Mouse (Mus musculus) MEL (cell line): Measurements from ENCODE around the gene Sost. TPM values are rescaled to one million over a fixed set of nuclear protein-coding genes. Genes with fewer than 3 reads are reported as not detected.

Experiments used
- DNase-seq: peaks from one replicate; pipeline ENCODE4 v3.0.0; 2011; ENCODE audit warnings: low read depth, low spot score
- H3K27ac ChIP-seq: 2 replicates; pipeline ENCODE4 v1.5.1; 2012; ENCODE audit warnings: low read depth, mild to moderate bottlenecking, control low read depth, low read length, moderate library complexity; ENCODE audit not compliant: control insufficient read depth
- H3K27me3 ChIP-seq, 2 experiments: fragments of 150-350 bp in 1 of 2; sonication (generic) in 1 of 2; 2 replicates each; pipeline ENCODE4 v1.6.1; 2012; ENCODE audit warnings: low read length in 2 of 2, mild to moderate bottlenecking in 2 of 2, improper control_type of control experiment in 1 of 2, moderate library complexity in 1 of 2; ENCODE audit not compliant: insufficient read depth in 2 of 2, control insufficient read depth in 1 of 2
- H3K36me3 ChIP-seq, 2 experiments: 2 replicates each; pipeline ENCODE4 v1.6.1; 2012 to 2014; ENCODE audit warnings: low read length in 2 of 2, improper control_type of control experiment in 1 of 2, inconsistent platforms in 1 of 2, mild to moderate bottlenecking in 1 of 2; ENCODE audit not compliant: insufficient read depth in 2 of 2, control insufficient read depth in 1 of 2
- H3K4me1 ChIP-seq, 2 experiments: fragments of 150-350 bp in 1 of 2; sonication (generic) in 1 of 2; 2 replicates each; pipeline ENCODE4 v1.6.1; 2012; ENCODE audit warnings: low read length in 2 of 2, improper control_type of control experiment in 1 of 2, mild to moderate bottlenecking in 1 of 2; ENCODE audit not compliant: insufficient read depth in 2 of 2, control insufficient read depth in 1 of 2
- H3K4me3 ChIP-seq, 2 experiments: fragments of 150-350 bp in 1 of 2; sonication (generic) in 1 of 2; 2 replicates each; pipeline ENCODE4 v1.5.1; 2012; ENCODE audit warnings: low read depth in 2 of 2, low read length in 2 of 2, mild to moderate bottlenecking in 2 of 2, moderate library complexity in 2 of 2, control low read depth in 1 of 2, improper control_type of control experiment in 1 of 2; ENCODE audit not compliant: control insufficient read depth in 1 of 2, insufficient read depth in 1 of 2
- H3K79me2 ChIP-seq: 2 replicates; pipeline ENCODE4 v1.6.1; 2012; ENCODE audit warnings: mild to moderate bottlenecking, low read length, moderate library complexity; ENCODE audit not compliant: control insufficient read depth, poor library complexity, insufficient read depth
- H3K9ac ChIP-seq: 2 replicates; pipeline ENCODE4 v1.6.1; 2012; ENCODE audit warnings: low read depth, mild to moderate bottlenecking, control low read depth, low read length, moderate library complexity; ENCODE audit not compliant: control insufficient read depth, poor library complexity, severe bottlenecking
- H3K9me3 ChIP-seq: fragments of 150-350 bp; sonication (generic); replicated peaks from 2 replicates; pipeline ENCODE4 v1.6.1; 2012; ENCODE audit warnings: mild to moderate bottlenecking, low read length, improper control_type of control experiment, moderate library complexity; ENCODE audit not compliant: insufficient read depth
- CHD2 ChIP-seq: IDR thresholded peaks from 2 replicates; pipeline ENCODE4 v1.6.1; 2011; ENCODE audit warnings: low read length, improper control_type of control experiment
- CTCF ChIP-seq, 3 experiments: IDR thresholded peaks in 2 of 3; conservative IDR thresholded peaks in 1 of 3; 2 replicates each; pipeline ENCODE4 v1.5.1; 2011 to 2012; ENCODE audit warnings: low read length in 3 of 3, low read depth in 2 of 3, mild to moderate bottlenecking in 2 of 3, improper control_type of control experiment in 1 of 3, inconsistent platforms in 1 of 3, mixed read lengths in 1 of 3, moderate library complexity in 1 of 3; ENCODE audit not compliant: control insufficient read depth in 1 of 3, insufficient read depth in 1 of 3, poor library complexity in 1 of 3, severe bottlenecking in 1 of 3
- E2F4 ChIP-seq: IDR thresholded peaks from 2 replicates; pipeline ENCODE4 v1.6.1; 2011; ENCODE audit warnings: low read depth, low read length, improper control_type of control experiment, borderline replicate concordance
- ELF1 ChIP-seq: IDR thresholded peaks from 2 replicates; pipeline ENCODE4 v1.6.1; 2014; ENCODE audit warnings: low read depth, mild to moderate bottlenecking, inconsistent platforms, low read length, improper control_type of control experiment, moderate library complexity
- ETS1 ChIP-seq: IDR thresholded peaks from 2 replicates; pipeline ENCODE4 v1.6.1; 2012; ENCODE audit warnings: low read depth, mild to moderate bottlenecking, inconsistent platforms, low read length, improper control_type of control experiment, moderate library complexity
- GABPA ChIP-seq: IDR thresholded peaks from 2 replicates; pipeline ENCODE4 v1.6.1; 2012; ENCODE audit warnings: low read depth, mild to moderate bottlenecking, inconsistent platforms, low read length, improper control_type of control experiment, moderate library complexity
- GATA1 ChIP-seq: IDR thresholded peaks from 2 replicates; pipeline ENCODE4 v1.6.1; 2011; ENCODE audit warnings: low read depth, low read length, improper control_type of control experiment
- HCFC1 ChIP-seq: IDR thresholded peaks from 2 replicates; pipeline ENCODE4 v1.6.1; 2012; ENCODE audit warnings: low read depth, mild to moderate bottlenecking, inconsistent platforms, low read length, improper control_type of control experiment, moderate library complexity
- KAT2A ChIP-seq: conservative IDR thresholded peaks from 2 replicates; pipeline ENCODE4 v1.6.1; 2012; ENCODE audit warnings: low read depth, low read length, improper control_type of control experiment, inconsistent platforms
- MAX ChIP-seq: IDR thresholded peaks from 2 replicates; pipeline ENCODE4 v1.6.1; 2011; ENCODE audit warnings: low read length, improper control_type of control experiment
- MEF2A ChIP-seq: IDR thresholded peaks from 2 replicates; pipeline ENCODE4 v1.6.1; 2014; ENCODE audit warnings: low read depth, mild to moderate bottlenecking, inconsistent platforms, low read length, improper control_type of control experiment; ENCODE audit not compliant: poor library complexity, insufficient replicate concordance, severe bottlenecking; ENCODE audit errors: extremely low read depth
- MXI1 ChIP-seq: IDR thresholded peaks from 2 replicates; pipeline ENCODE4 v1.6.1; 2011; ENCODE audit warnings: mild to moderate bottlenecking, low read depth, low read length, improper control_type of control experiment
- MYC ChIP-seq: IDR thresholded peaks from 2 replicates; pipeline ENCODE4 v1.6.1; 2011; ENCODE audit warnings: low read depth, mild to moderate bottlenecking, low read length, improper control_type of control experiment, moderate library complexity
- POLR2A ChIP-seq, 2 experiments: IDR thresholded peaks; 2 replicates each; pipeline ENCODE4 v1.6.1; 2011 to 2012; ENCODE audit warnings: low read length in 2 of 2, mild to moderate bottlenecking in 2 of 2, control low read depth in 1 of 2, improper control_type of control experiment in 1 of 2, low read depth in 1 of 2, moderate library complexity in 1 of 2; ENCODE audit not compliant: control insufficient read depth in 1 of 2, insufficient read depth in 1 of 2, poor library complexity in 1 of 2
- POLR2AphosphoS2 ChIP-seq: IDR thresholded peaks from 2 replicates; pipeline ENCODE4 v1.6.1; 2011; ENCODE audit warnings: low read length, improper control_type of control experiment
- POLR2AphosphoS5 ChIP-seq: IDR thresholded peaks from 2 replicates; pipeline ENCODE4 v1.6.1; 2012; ENCODE audit warnings: low read depth, borderline replicate concordance, mild to moderate bottlenecking, inconsistent platforms, low read length, moderate library complexity, mixed read lengths
- RAD21 ChIP-seq: IDR thresholded peaks from 2 replicates; pipeline ENCODE4 v1.6.1; 2011; ENCODE audit warnings: mild to moderate bottlenecking, low read depth, low read length, improper control_type of control experiment
- SIN3A ChIP-seq: IDR thresholded peaks from 2 replicates; pipeline ENCODE4 v1.6.1; 2012; ENCODE audit warnings: low read length, improper control_type of control experiment, inconsistent platforms
- SMC3 ChIP-seq: IDR thresholded peaks from 2 replicates; pipeline ENCODE4 v1.6.1; 2011; ENCODE audit warnings: low read depth, low read length, improper control_type of control experiment
- TAL1 ChIP-seq: IDR thresholded peaks from 2 replicates; pipeline ENCODE4 v1.6.1; 2012; ENCODE audit warnings: mild to moderate bottlenecking, inconsistent platforms, low read length, moderate library complexity, mixed read lengths
- TBP ChIP-seq: IDR thresholded peaks from 2 replicates; pipeline ENCODE4 v1.8.0; 2011; ENCODE audit warnings: low read depth, low read length, improper control_type of control experiment
- TCF12 ChIP-seq: IDR thresholded peaks from 2 replicates; pipeline ENCODE4 v1.6.1; 2014; ENCODE audit warnings: low read depth, mild to moderate bottlenecking, inconsistent platforms, low read length, improper control_type of control experiment, moderate library complexity
- UBTF ChIP-seq: IDR thresholded peaks from 2 replicates; pipeline ENCODE4 v1.6.1; 2012; ENCODE audit warnings: low read depth, mild to moderate bottlenecking, inconsistent platforms, low read length, improper control_type of control experiment, moderate library complexity, borderline replicate concordance; ENCODE audit not compliant: insufficient read depth
- USF1 ChIP-seq: IDR thresholded peaks from 2 replicates; pipeline ENCODE4 v1.6.1; 2014; ENCODE audit warnings: low read depth, mild to moderate bottlenecking, inconsistent platforms, low read length, improper control_type of control experiment, moderate library complexity
- USF2 ChIP-seq, 2 experiments: IDR thresholded peaks; 2 replicates each; pipeline ENCODE4 v1.6.1; 2011 to 2012; ENCODE audit warnings: improper control_type of control experiment in 2 of 2, low read length in 2 of 2, borderline replicate concordance in 1 of 2, inconsistent platforms in 1 of 2, low read depth in 1 of 2, mild to moderate bottlenecking in 1 of 2; ENCODE audit not compliant: insufficient read depth in 1 of 2
- ZC3H11A ChIP-seq: IDR thresholded peaks from 2 replicates; pipeline ENCODE4 v1.6.1; 2012; ENCODE audit warnings: low read depth, mild to moderate bottlenecking, inconsistent platforms, low read length, improper control_type of control experiment
- ZNF384 ChIP-seq: IDR thresholded peaks from 2 replicates; pipeline ENCODE4 v1.6.1; 2012; ENCODE audit warnings: low read depth, mild to moderate bottlenecking, inconsistent platforms, low read length, improper control_type of control experiment
- polyA plus RNA-seq, 2 experiments: library from polyadenylated mRNA; stranded (reverse) in 1 of 2; unstranded in 1 of 2; fragments of >175 nt in 1 of 2; fragments of >200 nt in 1 of 2; gene quantifications; 2 replicates each; pipeline versions ENCODE4 v1.2.1 to v1.2.4; 2012; ENCODE audit warnings: low replicate concordance in 2 of 2, low read depth in 1 of 2; ENCODE audit not compliant: insufficient read length in 2 of 2, insufficient read depth in 1 of 2, missing spikeins in 1 of 2
- total RNA-seq: library from RNA; depleted of rRNA; stranded (reverse); fragments of 300-350 nt; gene quantifications from 2 replicates; pipeline ENCODE4 v1.2.3, GENCODE M21; 2012

Sost gene
- total and polyA plus RNA-seq, 3 experiments: not detected

GRCm38 (mm10) chr11:101985990-101986389 lies 19.2 kb upstream of the Sost start:
- H3K27me3 ChIP-seq: no peaks in the 10 kb centered on the region
- peak overlapping the region; percentile 30 for H3K9ac ChIP-seq
- H3K36me3 ChIP-seq: peaks cover 0 to 5% of the 10 kb centered on the region in 2 experiments; a peak in 3 of 4 replicates
- no peak overlapping the region for H3K27ac ChIP-seq
- DNase-seq: peak; percentile 95
- H3K4me3 ChIP-seq: peak overlapping the region; percentile 37 to 42
- peaks cover 2% of the 10 kb centered on the region for H3K79me2 ChIP-seq
- H3K4me1 ChIP-seq: peaks cover 0 to 14% of the 10 kb centered on the region in 2 experiments; a peak in 2 of 4 replicates
- H3K9me3 ChIP-seq: no peaks in the 10 kb centered on the region
- peak; percentile 93 for TF ChIP-seq SIN3A
- TF ChIP-seq ETS1: no peak
- TF ChIP-seq SMC3: peak; percentile 92
- peak; percentile 87 to 99 (median 96) for TF ChIP-seq CTCF (IDR thresholded peaks at IDR 0.05 in 2 of 3, conservative IDR thresholded peaks at IDR 0.05 in 1 of 3; ENCODE audit: control insufficient read depth in 1 of 3, insufficient read depth in 1 of 3, low read depth in 2 of 3, low read length in 3 of 3, poor library complexity in 1 of 3, severe bottlenecking in 1 of 3)
- no peak for TF ChIP-seq CHD2
- TF ChIP-seq MEF2A: no peak
- TF ChIP-seq USF2 (IDR thresholded peaks at IDR 0.05; ENCODE audit: borderline replicate concordance in 1 of 2, insufficient read depth in 1 of 2, low read depth in 1 of 2, low read length in 2 of 2): no peak
- no peak for TF ChIP-seq ZNF384
- no peak for TF ChIP-seq POLR2A (IDR thresholded peaks at IDR 0.05; ENCODE audit: control insufficient read depth in 1 of 2, insufficient read depth in 1 of 2, low read depth in 1 of 2, low read length in 2 of 2, poor library complexity in 1 of 2)
- TF ChIP-seq POLR2AphosphoS2: no peak
- peak; percentile 97 for TF ChIP-seq RAD21
- 0 out of 2 replicates have a peak, but pooled peaks have one; percentile 8 for TF ChIP-seq USF1
- TF ChIP-seq TAL1: no peak
- peak; percentile 74; the same call in 1 of the 2 replicates for TF ChIP-seq MXI1
- TF ChIP-seq GABPA: no peak
- TF ChIP-seq MYC: 0 out of 2 replicates have a peak, but pooled peaks have one; percentile 45
- no peak for TF ChIP-seq GATA1
- TF ChIP-seq POLR2AphosphoS5: no peak
- TF ChIP-seq TBP: no peak
- no peak for TF ChIP-seq KAT2A
- peak; percentile 29; the same call in 1 of the 2 replicates for TF ChIP-seq TCF12
- TF ChIP-seq MAX: peak; percentile 39; the same call in 1 of the 2 replicates
- no peak for TF ChIP-seq ELF1
- peak; percentile 89 for TF ChIP-seq ZC3H11A
- no peak for TF ChIP-seq E2F4
- TF ChIP-seq UBTF: no peak
- peak; percentile 53; the same call in 1 of the 2 replicates for TF ChIP-seq HCFC1
